Mouse (Mus musculus): ENCODE data around the gene Tctex1d1. TPM values are rescaled to one million over a fixed set of nuclear protein-coding genes. Genes with fewer than 3 reads are reported as not detected.

Gene Tctex1d1
- polyA plus RNA-seq, 1 experiment from 2014 or later = 0.12 TPM

GRCm38 (mm10) chr4:102971159-102971558 is 7.2 kb upstream of the Tctex1d1 start:
- H3K9ac ChIP-seq = no peak overlapping the region
- no peaks in the 10 kb centered on the region for H3K36me3 ChIP-seq
- ATAC-seq (ENCODE audit: low read depth) (no peak), DNase-seq (no peak)
- no peaks in the 10 kb centered on the region for H3K4me1 ChIP-seq (replicated peaks)
- H3K27me3 ChIP-seq = no peaks in the 10 kb centered on the region
- no peaks in the 10 kb centered on the region for H3K9me3 ChIP-seq (replicated peaks)
- H3K4me3 ChIP-seq (replicated peaks) = no peak overlapping the region
- 31% methylated on average over 5 of the region's 5 CpGs for WGBS (ENCODE audit: insufficient replicate concordance)
- no peak overlapping the region for H3K27ac ChIP-seq
- no peak overlapping the region for H3K4me2 ChIP-seq

GRCm38 (mm10) chr4:102972071-102972470 is 6.3 kb upstream of the Tctex1d1 start:
- no peaks in the 10 kb centered on the region for H3K4me1 ChIP-seq (replicated peaks)
- DNase-seq = no peak

DNA sequence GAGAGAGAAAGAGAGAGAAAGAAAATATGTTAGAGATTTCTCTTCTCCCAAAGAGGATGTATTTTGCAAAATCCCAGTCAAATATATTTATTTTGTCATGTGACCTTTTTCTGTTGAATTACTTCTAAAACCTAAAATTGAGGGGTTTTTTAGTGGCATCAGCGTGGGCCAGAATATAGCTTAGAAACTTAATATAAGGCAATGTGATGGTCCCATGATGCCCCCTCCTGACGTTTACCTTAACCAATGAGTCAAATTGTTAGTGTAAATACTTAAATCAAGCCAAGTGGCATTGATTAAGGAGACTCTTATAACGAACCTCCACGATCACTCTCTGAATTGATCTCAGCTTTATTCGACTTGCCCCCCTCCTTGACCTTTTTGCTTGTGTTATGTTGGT is 4.2 kb upstream of the Tctex1d1 start:
- WGBS (ENCODE audit: insufficient replicate concordance) = 56% methylated on average over 5 of the region's 5 CpGs
- Histone ChIP-seq H3K27me3 (peaks cover 12% of the 10 kb centered on the region), H3K4me2 (no peak overlapping the region), H3K4me3 (replicated peaks) (no peak overlapping the region), H3K4me1 (replicated peaks) (no peaks in the 10 kb centered on the region; the same call in 1 of the 2 replicates), H3K36me3 (no peaks in the 10 kb centered on the region), H3K27ac (no peak overlapping the region), H3K9ac (no peak overlapping the region), H3K9me3 (replicated peaks) (no peaks in the 10 kb centered on the region)
- DNase-seq (no peak), ATAC-seq (ENCODE audit: low read depth) (no peak)

More at GRCm38 (mm10) chr4:102972071-102972470, 6.3 kb upstream of the Tctex1d1 start:
- Histone ChIP-seq H3K36me3 (no peaks in the 10 kb centered on the region), H3K9ac (no peak overlapping the region), H3K4me2 (no peak overlapping the region), H3K9me3 (replicated peaks) (no peaks in the 10 kb centered on the region), H3K27me3 (peaks cover 2% of the 10 kb centered on the region; the same call in 1 of the 2 replicates), H3K4me3 (replicated peaks) (no peak overlapping the region), H3K27ac (no peak overlapping the region)
- 45% methylated on average over 3 of the region's 3 CpGs for WGBS (ENCODE audit: insufficient replicate concordance)
- ATAC-seq (ENCODE audit: low read depth) = no peak

- Histone ChIP-seq H3K9me3 (replicated peaks) (no peaks in the 10 kb centered on the region), H3K4me2 (no peak overlapping the region), H3K27me3 (peaks cover 12% of the 10 kb centered on the region), H3K4me3 (replicated peaks) (no peak overlapping the region), H3K36me3 (no peaks in the 10 kb centered on the region), H3K4me1 (replicated peaks) (no peaks in the 10 kb centered on the region; the same call in 1 of the 2 replicates), H3K27ac (no peak overlapping the region), H3K9ac (no peak overlapping the region)
- WGBS (ENCODE audit: insufficient replicate concordance) = 44% methylated on average over 12 of the region's 12 CpGs
- ATAC-seq (ENCODE audit: low read depth) (no peak), DNase-seq (no peak)
Observed at GRCm38 (mm10) chr4:102976290-102977275, 1.8 kb upstream of the Tctex1d1 start.

DNA sequence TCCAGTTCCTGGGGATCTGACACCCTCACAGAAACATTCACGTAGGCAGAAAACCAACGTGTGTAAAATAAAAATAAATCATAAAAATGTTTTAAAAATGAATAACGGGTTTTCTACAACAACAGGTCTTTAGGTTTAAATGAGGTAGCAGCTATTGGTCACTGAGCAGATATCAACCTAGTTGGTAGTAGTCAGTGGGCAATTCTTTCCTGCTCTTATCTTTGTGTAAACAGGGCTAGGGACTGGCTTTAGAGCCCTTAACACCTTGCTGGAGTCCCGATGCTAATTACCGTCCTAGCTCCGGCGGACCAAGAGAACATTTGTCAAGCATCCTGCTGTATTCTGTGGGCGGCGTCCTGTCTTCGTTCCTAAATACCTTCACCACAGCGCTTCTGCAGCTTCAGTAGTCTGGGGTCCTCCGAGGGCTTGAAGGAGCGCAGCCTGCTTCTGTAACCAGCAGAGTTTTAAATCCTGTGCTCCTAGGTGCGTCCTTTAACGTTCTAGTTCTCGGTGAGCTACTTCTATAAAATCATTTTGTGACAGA is 556 bp upstream of the Tctex1d1 start:
- H3K9me3 ChIP-seq (replicated peaks) = no peaks in the 10 kb centered on the region
- no peak for DNase-seq
- no peak overlapping the region for H3K9ac ChIP-seq
- no peak for ATAC-seq (ENCODE audit: low read depth)
- no peaks in the 10 kb centered on the region for H3K36me3 ChIP-seq
- H3K4me2 ChIP-seq = peak overlapping the region; percentile 41
- H3K27ac ChIP-seq = no peak overlapping the region
- H3K4me3 ChIP-seq (replicated peaks) = no peak overlapping the region
- no peaks in the 10 kb centered on the region; the same call in 1 of the 2 replicates for H3K4me1 ChIP-seq (replicated peaks)
- peaks cover 12% of the 10 kb centered on the region for H3K27me3 ChIP-seq
- WGBS (ENCODE audit: insufficient replicate concordance) = 16% methylated on average over 16 of the region's 16 CpGs

DNA sequence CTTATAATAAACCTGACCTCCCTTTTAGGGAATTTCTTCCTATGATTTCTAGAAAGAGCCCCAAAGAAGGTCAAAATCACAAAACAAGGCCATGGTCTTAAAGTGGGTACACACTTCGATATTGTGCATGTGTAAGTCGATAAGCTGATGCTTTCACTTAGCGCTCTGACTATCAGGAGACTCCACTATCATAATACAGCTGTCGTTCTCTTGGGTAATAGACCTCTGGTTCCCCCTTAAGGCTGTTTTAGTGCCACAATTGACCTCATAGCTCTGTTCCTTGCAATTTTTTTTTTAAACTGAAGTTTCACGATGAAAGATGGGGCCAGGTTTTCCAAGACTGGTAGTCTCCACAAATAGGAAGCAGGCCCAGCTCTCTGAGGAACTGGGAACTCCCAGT is 979 bp downstream of the Tctex1d1 start:
- Histone ChIP-seq H3K4me3 (replicated peaks) (peak overlapping the region; percentile 29; the same call in 1 of the 2 replicates), H3K27ac (no peak overlapping the region), H3K9ac (no peak overlapping the region), H3K4me2 (peak overlapping the region; percentile 58), H3K9me3 (replicated peaks) (no peaks in the 10 kb centered on the region), H3K4me1 (replicated peaks) (no peaks in the 10 kb centered on the region; the same call in 1 of the 2 replicates), H3K36me3 (no peaks in the 10 kb centered on the region), H3K27me3 (peaks cover 12% of the 10 kb centered on the region)
- DNase-seq = no peak
- no peak for ATAC-seq (ENCODE audit: low read depth)
- 35% methylated on average over 5 of the region's 5 CpGs for WGBS (ENCODE audit: insufficient replicate concordance)

DNA sequence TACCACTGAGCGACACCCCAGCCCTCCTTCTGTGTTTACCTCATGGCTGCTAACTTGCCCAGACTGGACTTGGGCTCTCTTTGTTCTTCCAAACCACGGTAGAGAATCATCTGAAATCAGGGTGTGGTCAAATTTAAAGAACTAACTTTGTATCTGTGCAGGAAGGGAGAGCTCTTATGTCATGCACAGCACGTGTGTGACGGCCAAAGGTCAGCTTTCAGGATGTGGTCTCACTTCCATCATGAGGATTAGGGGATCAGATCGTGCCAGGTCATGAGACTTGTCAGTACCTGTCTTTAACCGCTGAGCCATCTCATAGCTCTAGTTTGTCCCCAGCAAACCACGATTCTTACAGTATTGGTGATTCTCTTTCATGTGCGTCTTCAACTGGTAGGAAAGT is 3.3 kb downstream of the Tctex1d1 start:
- Histone ChIP-seq H3K9me3 (replicated peaks) (no peaks in the 10 kb centered on the region), H3K9ac (no peak overlapping the region), H3K4me1 (replicated peaks) (no peaks in the 10 kb centered on the region; the same call in 1 of the 2 replicates), H3K4me3 (replicated peaks) (no peak overlapping the region), H3K27ac (no peak overlapping the region), H3K4me2 (no peak overlapping the region), H3K27me3 (peaks cover 12% of the 10 kb centered on the region), H3K36me3 (no peaks in the 10 kb centered on the region)
- 40% methylated on average over 8 of the region's 8 CpGs for WGBS (ENCODE audit: insufficient replicate concordance)
- no peak for ATAC-seq (ENCODE audit: low read depth)
- no peak for DNase-seq

DNA sequence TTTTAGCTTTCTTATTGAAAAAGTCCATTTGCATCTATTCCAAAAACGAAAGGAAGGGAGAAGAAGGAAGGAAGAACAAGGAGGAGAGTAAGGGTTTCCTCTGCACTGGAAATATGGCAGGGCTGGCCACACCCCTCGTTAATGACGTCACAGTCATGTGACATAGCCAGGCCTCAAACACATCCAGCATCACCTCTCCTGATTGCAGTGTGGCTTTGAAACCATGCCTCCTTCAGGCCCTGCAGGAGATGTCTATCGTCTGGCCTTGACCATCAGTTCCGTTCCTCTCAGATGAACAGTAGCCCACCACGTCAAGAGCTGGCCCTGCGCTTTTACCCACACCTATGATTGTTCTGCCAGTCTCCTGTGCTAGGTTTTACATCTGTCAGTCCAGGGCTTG is 7.8 kb downstream of the Tctex1d1 start:
- H3K9ac ChIP-seq = no peak overlapping the region
- no peak overlapping the region for H3K27ac ChIP-seq
- H3K27me3 ChIP-seq = no peaks in the 10 kb centered on the region
- ATAC-seq (ENCODE audit: low read depth) (no peak), DNase-seq (no peak)
- 61% methylated on average over 7 of the region's 7 CpGs for WGBS (ENCODE audit: insufficient replicate concordance)
- no peaks in the 10 kb centered on the region for H3K4me1 ChIP-seq (replicated peaks)
- H3K4me3 ChIP-seq (replicated peaks) = no peak overlapping the region
- no peaks in the 10 kb centered on the region for H3K9me3 ChIP-seq (replicated peaks)
- H3K36me3 ChIP-seq = no peaks in the 10 kb centered on the region
- H3K4me2 ChIP-seq = no peak overlapping the region

DNA sequence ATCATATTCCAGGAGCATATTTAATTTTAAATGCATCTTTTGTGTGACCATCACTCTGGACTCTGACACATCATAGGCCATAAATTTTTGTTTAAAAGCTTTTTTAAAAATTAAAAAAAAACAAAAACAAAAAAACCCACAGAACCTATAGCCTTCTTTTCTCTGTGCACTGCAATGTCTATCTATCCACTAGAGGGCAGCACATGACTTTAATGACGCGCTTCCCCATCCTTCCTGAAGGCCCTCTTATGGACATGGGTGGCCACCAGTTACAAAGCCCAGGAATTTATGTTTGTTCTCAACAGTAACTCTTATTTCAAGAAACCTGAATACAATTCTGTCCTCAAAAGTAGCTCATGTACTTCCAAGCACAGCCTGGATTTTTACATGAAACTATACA is 8.5 kb downstream of the Tctex1d1 start:
- no peaks in the 10 kb centered on the region for H3K27me3 ChIP-seq
- WGBS (ENCODE audit: insufficient replicate concordance) = 1% methylated on average over 2 of the region's 2 CpGs
- no peak for ATAC-seq (ENCODE audit: low read depth)
- no peak overlapping the region for H3K9ac ChIP-seq
- H3K4me3 ChIP-seq (replicated peaks) = no peak overlapping the region
- H3K4me2 ChIP-seq = no peak overlapping the region
- no peaks in the 10 kb centered on the region for H3K9me3 ChIP-seq (replicated peaks)
- DNase-seq = peak; percentile 22
- no peak overlapping the region for H3K27ac ChIP-seq
- H3K4me1 ChIP-seq (replicated peaks) = no peaks in the 10 kb centered on the region
- no peaks in the 10 kb centered on the region for H3K36me3 ChIP-seq

DNA sequence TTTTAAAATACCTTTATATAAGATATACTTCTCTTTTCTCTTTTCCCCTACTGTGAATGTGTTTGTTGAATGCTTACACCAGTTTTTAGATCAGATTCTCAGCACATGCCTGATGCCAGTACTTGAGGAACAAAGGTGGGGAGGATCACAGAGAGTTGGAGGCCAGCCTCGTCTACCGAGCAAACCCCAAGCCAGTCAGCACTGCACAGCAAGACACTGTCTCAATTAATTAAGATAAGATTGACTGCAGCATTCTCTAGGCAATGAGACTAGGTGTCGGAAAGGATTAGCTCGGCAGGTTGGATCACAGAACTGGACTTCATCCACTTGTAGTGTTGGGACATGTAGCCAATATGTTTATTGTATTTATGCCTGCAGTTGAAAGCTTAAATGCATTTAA is 8.9 kb downstream of the Tctex1d1 start:
- no peaks in the 10 kb centered on the region for H3K9me3 ChIP-seq (replicated peaks)
- no peaks in the 10 kb centered on the region for H3K36me3 ChIP-seq
- no peak overlapping the region for H3K27ac ChIP-seq
- H3K9ac ChIP-seq = no peak overlapping the region
- DNase-seq (no peak), ATAC-seq (ENCODE audit: low read depth) (no peak)
- WGBS (ENCODE audit: insufficient replicate concordance) = 68% methylated on average over 4 of the region's 4 CpGs
- H3K27me3 ChIP-seq = no peaks in the 10 kb centered on the region
- H3K4me2 ChIP-seq = no peak overlapping the region
- H3K4me1 ChIP-seq (replicated peaks) = no peaks in the 10 kb centered on the region
- no peak overlapping the region for H3K4me3 ChIP-seq (replicated peaks)

- Histone ChIP-seq H3K27ac (no peak overlapping the region), H3K9me3 (replicated peaks) (no peaks in the 10 kb centered on the region), H3K27me3 (no peaks in the 10 kb centered on the region), H3K36me3 (no peaks in the 10 kb centered on the region), H3K9ac (no peak overlapping the region), H3K4me2 (no peak overlapping the region), H3K4me3 (replicated peaks) (no peak overlapping the region), H3K4me1 (replicated peaks) (no peaks in the 10 kb centered on the region)
- ATAC-seq (ENCODE audit: low read depth) = no peak
- WGBS (ENCODE audit: insufficient replicate concordance) = 39% methylated on average over 2 of the region's 2 CpGs
- no peak for DNase-seq
Observed at GRCm38 (mm10) chr4:102987756-102988155, 9.3 kb downstream of the Tctex1d1 start.

Measured in liver, embryonic 13.5 days (tissue).